Mouse (Mus musculus) skeletal muscle tissue, adult 2 months (tissue): Measurements from ENCODE around the gene Itgb2.

Source experiments
- DNase-seq: peaks from one replicate; pipeline ENCODE4 v3.0.0-alpha.2; 2012; ENCODE audit warnings: low read depth, low spot score

The Itgb2 gene

DNA sequence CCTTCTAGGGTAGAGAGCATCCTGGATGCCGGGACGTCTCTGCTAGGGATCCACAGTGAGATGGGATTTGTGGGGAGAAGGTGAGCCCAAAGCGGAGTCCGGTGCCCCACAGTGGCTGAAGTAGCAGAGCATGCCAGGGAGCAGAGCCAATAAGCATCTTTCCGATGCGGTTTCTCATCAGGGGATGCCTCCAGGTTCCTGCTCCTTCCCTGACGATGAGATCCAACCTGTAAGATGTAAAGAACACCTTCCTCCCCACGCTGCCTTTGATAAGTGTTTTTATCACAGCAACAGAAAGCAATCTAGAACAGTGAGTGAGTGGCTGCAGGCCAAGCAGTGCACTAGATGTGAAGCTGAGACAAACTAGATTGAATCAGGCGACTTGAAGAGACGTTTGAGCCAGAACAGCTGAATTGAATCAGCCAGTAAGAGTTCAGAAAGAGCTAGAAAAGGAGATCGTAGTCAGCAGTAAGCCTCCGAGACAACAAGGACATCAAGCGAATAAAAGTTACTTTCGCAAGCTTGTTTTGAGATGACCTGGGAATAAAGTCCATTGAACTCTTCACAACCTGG lies 13.6 kb upstream of the Itgb2 start:
- DNase-seq: no peak

DNA sequence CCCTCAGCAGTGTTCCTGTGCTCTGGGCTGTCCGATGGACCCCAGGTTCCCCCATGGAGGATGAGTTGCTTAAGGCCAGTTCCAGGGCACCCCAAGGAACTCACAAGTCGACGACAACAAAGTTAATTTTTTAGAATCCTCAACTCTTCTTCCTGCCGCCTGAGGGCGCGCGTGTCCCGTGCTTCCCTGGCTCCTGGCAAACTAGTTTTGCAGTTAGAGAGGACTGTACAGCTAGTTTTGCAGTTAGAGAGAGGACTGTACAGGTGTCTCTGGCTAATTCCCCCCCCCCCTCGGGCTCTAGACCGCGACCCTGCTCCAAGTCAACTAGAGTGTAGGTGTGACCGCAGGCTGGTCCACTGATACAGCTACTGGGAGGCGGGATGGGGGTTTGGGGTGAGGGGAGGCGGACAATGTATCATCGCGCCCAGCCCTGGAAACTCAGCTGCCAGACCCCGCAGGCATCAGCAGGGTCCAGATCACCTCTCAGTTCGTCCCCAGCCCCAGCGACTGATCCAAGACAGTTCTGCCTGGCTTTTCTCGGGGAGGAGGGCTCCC lies 12.9 kb upstream of the Itgb2 start:
- DNase-seq: peak; percentile 65

DNA sequence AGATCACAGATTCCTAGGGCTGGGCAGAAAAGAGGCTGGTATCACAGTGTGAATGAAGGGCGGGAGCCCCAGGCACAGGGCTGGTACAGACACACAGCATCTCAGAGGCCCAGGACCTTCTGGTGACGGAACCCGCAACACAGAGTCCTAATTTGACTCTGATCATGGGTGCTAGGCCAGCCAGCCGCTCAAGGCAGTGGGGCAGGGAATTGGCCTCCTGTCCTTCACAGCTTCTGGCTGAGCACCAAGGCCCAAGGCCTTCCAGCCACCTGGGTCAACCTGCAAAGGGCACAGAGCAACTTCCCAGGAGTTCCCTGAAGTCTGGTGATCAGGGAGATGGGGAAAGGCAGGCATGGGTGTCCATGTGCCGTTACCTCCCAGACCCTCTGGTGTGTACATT lies 12.3 kb upstream of the Itgb2 start:
- DNase-seq: no peak

DNA sequence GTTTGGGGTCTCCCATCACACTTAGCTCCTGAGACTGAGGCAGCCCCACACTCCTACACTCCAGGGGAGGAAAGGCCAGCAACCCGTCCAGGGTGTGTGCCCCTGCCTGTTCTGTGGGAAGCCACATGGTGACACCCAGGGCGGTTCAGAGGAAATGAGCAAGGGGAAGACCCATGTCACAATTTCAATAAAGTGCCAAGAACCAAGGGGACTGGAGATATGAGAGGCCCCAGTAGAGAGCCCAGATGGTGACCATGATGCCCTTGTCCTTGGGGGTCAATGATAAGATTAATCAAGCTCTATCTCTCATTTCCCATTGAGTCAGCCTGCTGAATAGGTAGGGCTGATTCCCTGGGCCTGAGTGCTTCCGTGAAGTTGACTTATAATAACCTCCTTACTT lies 10.9 kb upstream of the Itgb2 start:
- no peak for DNase-seq

DNA sequence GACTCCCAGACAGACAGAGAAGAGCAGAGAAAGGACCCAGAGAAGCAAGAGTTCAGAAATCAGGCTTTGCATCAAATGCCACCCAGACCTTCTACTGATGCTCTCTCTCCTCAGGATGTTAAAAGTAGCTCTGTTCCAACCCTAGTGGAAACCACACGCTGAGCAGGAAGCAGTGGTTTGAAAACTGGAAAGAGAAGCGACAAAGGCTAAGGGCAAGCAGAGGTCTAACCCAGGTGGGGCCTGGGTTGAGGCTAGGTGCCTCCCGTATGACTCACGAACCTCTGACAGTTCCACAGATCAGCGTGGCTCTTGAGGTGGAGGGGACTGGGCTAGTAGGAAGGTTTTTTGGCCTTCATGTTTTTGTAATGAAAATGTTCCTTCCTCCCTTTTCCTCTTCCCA lies 9.6 kb upstream of the Itgb2 start:
- no peak for DNase-seq

DNA sequence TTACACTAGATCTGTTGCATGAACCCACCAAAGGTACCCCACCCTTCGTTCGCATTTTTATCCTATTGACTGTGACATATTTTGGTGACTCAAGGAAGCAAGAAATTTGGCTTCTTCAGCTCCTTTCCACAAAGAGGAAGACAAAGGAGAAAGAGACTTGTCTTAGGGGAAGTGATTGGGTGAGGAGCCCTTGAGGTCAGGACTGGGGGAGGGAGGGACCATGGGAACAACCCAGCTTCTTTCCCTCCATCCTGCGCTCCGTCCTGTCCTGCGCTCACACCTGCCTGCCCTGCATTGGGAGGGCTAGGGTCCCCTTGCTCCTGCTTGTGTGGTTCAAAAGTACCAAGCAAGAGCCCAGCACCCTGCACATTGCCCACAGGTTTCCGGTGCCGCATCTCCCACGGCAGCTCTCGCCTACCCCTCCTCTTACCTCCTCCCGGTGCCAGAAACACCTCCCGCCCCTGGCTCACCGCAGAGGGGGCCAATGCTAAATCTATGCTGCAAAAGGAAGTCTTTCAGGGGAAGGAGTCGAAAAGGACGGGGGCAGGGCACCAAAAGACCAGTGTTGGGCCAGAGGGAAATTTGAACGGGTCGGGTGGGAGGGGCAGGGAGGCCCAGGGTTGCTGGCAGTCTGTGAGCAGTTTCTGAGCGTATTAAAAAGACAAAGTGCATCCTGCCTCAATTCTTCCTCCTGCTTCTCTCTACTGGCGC lies 7.9 kb upstream of the Itgb2 start:
- DNase-seq: no peak

DNA sequence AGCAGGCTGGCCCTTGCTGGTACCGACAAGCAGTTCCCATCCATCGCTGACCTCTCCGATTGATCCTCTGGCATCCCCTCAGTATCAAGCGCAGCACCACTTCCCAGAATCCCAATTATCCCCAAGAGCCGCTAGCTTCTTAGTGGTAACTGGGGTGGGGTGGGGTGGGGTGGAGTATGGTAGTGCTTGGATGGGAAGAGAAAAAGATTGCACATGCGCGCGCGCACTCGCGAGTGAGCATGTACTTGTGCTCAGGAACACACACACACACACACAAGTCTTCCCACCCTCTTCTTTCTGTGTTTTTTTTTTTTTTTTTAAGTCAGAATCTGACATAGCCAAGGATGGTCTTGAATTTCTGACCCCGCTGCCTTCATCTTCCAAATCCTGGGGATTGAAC lies 7.3 kb upstream of the Itgb2 start:
- DNase-seq: no peak

DNA sequence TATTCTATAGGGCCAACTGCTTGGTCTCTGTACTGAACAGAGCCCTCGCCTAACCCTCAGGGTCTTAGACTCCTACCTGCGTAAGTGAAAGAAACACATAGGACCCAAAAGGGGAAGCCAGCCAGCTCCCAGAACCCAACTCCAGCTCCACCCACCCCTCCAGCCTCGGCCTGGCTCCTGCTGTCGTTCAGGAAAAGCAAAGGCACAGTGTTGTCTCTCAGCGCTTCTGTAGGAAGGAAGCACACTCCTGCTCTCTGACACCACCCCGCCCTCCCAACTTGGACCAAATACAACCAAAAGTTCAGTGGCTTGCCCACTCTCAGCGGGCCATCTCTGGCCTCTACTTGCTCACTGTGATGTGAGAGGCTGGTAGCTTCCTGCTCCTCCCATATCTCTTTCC lies 6.7 kb upstream of the Itgb2 start:
- no peak for DNase-seq

DNA sequence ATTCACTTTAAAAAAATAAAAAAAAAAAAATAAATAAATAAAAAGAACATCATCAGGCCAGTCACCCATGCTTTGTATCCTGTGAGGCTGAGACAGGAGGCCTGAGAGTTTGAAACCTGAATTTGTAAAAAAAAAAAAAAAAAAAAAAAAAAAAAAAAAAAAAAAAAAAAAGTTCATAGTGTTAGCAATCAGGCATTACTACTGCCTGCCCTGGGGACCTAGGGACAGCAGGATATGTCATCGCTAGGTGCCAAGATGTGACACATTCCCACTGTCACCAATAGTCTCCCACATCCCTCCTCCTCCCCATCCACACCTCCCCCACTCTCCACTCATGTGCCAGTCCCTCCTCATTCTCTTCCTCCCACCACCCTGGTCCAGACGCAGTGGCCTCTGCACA lies 3.6 kb upstream of the Itgb2 start:
- no peak for DNase-seq

DNA sequence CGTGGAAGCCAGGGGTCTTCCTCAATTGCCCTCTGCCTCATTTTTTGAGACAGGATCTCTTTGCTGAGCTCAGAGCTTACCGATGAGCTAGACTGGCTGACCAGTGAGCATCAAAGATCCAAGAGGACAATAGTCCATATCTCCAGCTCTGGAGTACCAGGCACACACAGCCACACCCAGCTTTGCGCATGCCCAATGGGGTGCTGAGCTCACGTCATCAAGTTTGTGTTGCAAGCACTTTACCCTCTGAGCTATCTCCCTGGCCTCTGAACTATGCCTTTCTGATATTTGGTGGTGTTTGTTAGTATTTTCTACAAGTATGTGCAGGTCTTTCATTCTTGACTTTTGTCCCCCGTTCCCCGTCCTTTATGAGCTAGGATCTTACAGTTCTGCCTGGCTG lies 1.4 kb upstream of the Itgb2 start:
- DNase-seq: no peak

DNA sequence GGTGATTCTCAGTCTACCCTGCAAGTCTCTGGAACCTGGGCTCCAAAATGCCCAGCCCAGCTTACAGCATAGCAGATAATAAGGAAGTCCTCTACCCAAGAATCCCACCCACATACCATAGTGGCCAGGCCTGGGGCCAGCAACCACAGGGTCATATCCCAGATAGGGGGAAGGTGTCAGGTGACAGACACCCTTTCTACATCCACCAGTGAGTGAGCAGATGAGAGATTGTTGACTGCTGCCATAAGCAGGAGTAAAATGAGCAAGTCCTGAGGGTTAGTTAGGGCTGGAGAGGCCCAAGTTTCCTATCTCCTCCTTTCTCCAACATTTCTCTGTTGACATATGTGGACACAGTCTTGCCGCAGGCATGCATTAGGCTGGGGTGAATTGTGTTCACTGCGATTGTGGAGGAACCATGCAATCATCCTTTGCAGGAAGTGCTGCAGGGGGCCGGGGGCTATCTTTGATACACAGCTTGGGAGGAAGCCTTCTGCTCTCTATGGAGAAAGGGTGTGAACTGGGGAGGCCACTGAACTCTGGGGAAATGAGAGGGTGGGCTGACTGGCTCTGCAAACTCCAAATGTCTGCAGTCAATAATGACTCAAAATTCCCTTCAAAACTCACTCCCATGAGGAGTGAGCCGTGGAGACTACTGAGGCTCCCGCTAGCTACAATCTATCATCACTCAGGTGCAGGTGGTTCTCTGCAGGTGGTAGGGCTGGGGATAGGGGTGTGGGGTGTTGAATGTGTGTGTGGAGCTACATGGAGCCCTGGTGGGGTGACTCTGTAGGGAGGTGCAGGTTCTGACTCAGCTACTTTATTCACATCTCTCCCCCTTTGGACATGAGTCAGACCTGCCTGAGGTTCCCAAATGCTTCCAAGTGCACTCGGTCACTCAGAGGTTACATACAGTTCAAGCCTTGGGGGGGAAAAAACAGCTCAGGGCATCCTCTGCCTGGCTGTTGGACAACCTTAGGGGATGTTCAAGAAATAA lies 1.3 kb downstream of the Itgb2 start:
- no peak for DNase-seq

DNA sequence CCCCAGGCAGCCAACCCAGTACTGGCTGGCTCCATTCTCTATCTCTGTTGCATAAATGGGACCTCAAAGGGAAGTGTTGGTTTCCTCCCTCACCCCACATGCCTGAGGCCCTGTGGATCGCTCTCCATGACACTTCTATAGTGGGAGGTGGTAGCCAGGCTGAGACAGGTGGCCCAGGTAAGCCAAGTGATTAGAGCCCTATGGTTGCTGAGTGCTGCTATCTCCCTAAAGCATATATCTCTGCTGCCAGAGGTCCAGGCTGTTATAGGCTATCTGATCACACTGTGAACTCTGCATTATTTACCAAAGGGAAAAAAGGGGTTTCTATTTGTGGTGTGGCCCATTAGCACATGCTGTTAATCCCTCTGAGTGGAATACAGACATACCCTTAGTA lies 2.0 kb downstream of the Itgb2 start:
- no peak for DNase-seq

DNA sequence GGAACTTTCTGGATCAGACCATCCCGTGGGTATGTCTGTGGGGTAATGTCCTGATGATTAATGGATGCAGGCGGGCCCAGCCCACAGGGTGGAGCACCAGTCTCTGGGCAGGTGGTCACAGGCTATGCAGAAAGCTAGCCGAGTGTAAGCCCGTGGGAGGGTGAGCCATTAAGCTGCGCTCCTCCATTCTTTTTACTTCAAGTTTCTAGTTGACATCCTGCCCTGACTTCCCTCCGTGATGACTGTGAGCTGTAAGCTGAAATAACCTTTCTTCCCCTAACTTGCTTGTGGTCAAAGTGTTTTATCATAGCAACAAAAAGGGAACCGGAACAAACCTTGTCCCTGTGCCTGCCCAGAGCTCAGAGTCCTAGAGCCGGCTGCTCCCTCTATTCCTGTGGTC lies 6.7 kb downstream of the Itgb2 start:
- DNase-seq: no peak

DNA sequence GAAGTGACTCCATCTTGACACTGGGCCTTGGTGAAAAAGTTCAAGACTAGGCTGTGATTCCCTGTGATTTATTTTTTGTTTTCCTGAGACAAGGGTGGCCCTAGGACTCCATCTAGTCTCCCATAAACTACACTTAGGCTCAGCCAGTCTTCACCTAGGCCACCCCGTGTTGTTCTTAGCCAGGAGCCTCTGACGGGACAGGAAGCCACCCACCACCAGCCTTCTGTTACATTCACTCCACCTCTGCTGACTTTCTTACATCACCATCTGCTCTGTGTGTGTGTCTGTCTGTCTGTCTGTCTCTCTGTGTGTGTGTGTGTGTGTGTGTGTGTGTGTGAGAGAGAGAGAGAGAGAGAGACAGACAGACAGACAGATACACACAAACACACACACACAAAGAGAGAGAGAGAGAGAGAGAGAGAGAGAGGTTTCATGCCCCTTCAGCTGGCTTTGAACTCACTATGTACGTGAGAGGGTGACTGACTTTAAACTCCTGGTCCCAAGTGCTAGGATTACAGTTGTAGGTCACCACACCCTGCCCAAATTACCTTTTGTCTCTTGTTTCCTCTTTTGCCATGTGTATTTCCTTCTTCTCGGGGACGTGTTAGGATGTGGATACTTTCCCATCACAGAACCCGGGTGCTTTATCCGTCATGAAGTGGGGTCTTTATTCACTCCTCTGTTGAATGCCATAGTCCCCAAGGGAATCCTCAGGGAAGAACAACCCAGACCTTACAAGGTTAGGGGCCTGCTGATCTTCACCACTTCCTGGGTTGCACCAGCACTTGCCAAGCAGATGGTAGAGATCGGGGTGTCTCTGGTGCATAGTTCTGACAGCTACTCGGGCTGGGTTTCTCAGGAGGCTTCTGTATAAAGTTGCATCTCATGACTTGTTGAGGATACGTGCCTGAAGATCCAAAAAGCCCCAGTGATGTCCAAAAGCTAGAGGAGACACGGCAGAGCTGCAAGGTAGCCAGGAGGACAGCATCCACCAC lies 7.5 kb downstream of the Itgb2 start:
- no peak for DNase-seq

DNA sequence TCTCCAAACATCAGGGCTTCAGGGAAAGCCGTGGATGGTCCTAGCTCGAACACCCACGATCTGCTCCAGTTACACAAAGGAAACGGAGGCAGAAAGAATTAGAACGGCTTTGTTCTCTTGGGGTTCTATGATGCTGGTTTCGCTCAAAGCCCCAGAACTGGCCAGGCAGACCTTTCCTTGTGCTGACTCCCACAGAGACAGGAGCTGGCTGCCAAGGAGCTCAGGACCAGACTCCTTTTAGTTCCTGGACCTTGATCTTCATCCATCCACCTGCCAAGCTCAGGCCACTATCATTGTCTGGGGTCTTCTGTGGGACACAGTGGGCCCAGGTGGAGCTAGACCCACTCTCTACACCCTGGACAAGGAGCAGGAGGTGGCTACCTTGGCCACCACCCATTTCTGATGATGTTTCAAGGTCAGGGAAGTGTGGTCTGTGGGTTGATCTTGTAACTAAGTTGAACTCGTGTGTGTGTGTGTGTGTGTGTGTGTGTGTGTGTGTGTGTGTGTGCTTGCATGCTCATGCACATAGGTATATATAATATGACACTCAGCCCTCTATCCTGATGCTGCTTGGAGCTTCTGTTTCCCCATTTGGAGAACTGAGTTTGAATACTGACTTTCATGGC lies 9.4 kb downstream of the Itgb2 start:
- no peak for DNase-seq

DNA sequence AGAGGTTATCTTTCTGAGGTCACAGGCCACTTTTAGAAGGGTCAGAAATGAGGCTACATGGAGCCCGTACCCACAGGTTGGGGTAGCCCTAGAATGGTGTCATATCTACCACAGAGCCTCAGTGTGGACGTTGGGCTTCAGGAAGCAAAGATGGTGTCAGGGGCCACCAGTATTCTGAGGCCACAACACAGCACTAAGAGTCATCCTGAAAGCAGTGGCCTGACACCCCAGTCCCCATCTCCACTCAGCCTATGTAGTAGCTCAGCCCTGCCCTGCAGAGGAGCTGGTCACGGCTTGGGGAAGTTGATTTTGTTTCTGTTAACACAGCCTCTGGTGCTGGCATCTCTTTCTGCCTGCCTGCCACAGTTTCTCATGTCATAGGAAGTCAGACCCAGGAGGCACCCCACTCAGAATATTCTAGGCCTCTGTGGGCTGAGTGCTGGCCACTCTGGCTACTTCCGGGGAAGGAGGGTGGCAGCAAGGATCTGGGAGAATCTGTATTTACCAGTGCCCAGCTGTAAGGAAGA lies 10.6 kb downstream of the Itgb2 start:
- no peak for DNase-seq

DNA sequence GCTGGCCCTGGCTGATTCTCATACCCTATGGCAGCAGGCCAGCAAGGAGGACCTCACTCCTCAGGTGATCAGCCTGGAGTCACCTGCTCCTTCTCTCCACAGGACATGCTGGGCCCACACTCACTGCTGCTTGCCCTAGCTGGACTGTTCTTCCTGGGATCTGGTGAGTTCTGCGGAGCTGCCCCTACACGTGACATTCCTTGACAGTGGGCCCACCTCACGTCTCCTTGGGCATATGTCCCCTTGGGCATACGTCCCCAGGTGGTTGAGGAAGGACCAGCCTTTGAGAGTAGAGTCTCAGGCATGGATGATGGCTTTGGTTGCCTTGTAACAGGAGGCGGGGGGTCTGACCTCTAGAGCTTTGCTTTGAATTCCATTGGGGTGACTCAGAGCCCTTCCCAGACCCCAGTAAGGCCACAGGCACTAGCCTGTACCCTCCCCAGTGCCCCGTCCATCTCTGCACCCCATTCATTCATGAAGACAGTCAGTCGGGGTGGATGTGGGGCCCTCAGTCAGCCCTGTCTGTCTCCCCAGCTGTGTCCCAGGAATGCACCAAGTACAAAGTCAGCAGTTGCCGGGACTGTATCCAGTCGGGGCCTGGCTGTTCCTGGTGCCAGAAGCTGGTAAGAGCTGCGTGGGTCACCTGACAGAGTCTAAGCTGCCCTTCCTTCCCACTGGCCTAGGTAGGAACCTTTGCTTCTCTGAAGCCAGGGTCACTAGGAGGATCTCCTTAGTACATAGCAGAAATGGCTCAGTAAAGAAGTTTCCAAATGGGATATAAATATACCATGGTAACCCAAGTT lies 12.0 kb downstream of the Itgb2 start:
- DNase-seq: no peak

DNA sequence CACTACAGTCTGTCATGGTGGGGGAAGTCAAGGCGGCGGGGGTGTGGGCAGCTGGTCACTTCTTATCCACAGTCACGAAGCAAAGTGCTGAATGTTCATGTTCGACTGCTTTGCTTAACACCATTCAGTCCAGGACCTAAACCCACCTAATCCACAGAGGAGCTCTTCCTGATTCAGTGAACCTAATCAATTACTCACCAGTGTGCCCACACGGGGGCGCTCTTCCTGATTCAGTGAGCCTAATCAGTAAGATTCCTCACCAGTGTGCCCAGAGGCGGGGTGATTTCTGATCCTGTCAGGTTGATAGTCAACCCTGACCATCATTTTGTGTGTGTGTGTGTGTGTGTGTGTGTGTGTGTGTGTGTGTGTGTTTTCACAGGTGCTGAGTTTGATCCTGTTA lies 13.2 kb downstream of the Itgb2 start:
- no peak for DNase-seq

DNA sequence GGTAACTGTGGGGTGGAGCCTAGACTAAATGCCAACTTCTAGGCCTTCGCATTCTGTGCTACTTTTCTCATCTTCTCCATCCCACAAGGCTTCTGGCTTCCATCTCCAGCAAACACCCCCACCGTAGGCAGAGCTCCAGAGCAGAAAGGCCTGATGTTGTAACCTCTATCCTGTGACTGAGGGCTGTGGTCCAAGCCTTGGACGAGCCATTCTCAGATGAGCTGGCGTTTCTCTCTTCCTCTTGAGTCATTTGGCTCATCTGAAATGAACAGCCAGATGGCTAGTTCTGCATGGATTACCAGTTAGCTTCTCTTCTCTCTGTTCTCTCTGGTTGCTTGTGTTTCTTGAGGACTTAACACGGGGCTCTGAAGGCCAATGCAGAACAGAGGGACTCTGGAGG lies 14.9 kb downstream of the Itgb2 start:
- DNase-seq: peak; percentile 86

DNA sequence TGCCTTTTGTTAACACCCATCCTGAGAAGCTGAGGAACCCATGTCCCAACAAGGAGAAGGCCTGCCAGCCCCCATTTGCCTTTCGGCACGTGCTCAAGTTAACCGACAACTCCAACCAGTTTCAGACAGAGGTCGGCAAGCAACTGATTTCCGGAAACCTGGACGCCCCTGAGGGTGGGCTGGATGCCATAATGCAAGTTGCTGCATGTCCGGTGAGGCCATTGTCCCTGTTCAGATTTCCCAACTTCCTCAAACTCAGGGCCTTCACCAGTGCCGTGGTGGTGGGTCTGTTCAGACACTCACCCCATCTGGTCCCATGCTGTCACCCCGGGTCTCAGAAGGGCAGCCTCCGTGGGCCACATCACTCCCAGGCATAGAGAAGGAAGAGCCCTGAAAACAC lies 18.5 kb downstream of the Itgb2 start:
- no peak for DNase-seq
